Mouse (Mus musculus) E14TG2a.4 (cell line): ENCODE results near the gene Hnrnpu.

Experiments used
- CTCF ChIP-seq: conservative IDR thresholded peaks from 2 replicates; pipeline ENCODE4 v1.5.1; 2014; ENCODE audit warnings: low read length
- NANOG ChIP-seq: IDR thresholded peaks from 2 replicates; pipeline ENCODE4 v1.6.1; 2014; ENCODE audit warnings: borderline replicate concordance, low read length, mixed read lengths
- POU5F1 ChIP-seq: IDR thresholded peaks from 2 replicates; pipeline ENCODE4 v1.6.1; 2014; ENCODE audit warnings: low read length, borderline replicate concordance

GRCm38 (mm10) chr1:178354576-178354975 is 17.0 kb upstream of the Hnrnpu start:
- TF ChIP-seq CTCF = no peak
- no peak for TF ChIP-seq NANOG
- no peak for TF ChIP-seq POU5F1
